Mouse (Mus musculus) MEL (cell line): ENCODE measurements at regions not wholly inside any gene's neighbourhood (a gene's known extent, or its start where the extent isn't known, plus 50 kb on each side); places are given as distances from the start of the nearest gene placed in this dataset.

Experiments
- DNase-seq: peaks from one replicate; pipeline ENCODE4 v3.0.0; 2011; ENCODE audit warnings: low read depth, low spot score
- H3K27ac ChIP-seq: 2 replicates; pipeline ENCODE4 v1.5.1; 2012; ENCODE audit warnings: low read depth, mild to moderate bottlenecking, control low read depth, low read length, moderate library complexity; ENCODE audit not compliant: control insufficient read depth
- H3K27me3 ChIP-seq, 2 experiments: fragments of 150-350 bp in 1 of 2; sonication (generic) in 1 of 2; 2 replicates each; pipeline ENCODE4 v1.6.1; 2012; ENCODE audit warnings: low read length in 2 of 2, mild to moderate bottlenecking in 2 of 2, improper control_type of control experiment in 1 of 2, moderate library complexity in 1 of 2; ENCODE audit not compliant: insufficient read depth in 2 of 2, control insufficient read depth in 1 of 2
- H3K36me3 ChIP-seq, 2 experiments: 2 replicates each; pipeline ENCODE4 v1.6.1; 2012 to 2014; ENCODE audit warnings: low read length in 2 of 2, improper control_type of control experiment in 1 of 2, inconsistent platforms in 1 of 2, mild to moderate bottlenecking in 1 of 2; ENCODE audit not compliant: insufficient read depth in 2 of 2, control insufficient read depth in 1 of 2
- H3K4me1 ChIP-seq, 2 experiments: fragments of 150-350 bp in 1 of 2; sonication (generic) in 1 of 2; 2 replicates each; pipeline ENCODE4 v1.6.1; 2012; ENCODE audit warnings: low read length in 2 of 2, improper control_type of control experiment in 1 of 2, mild to moderate bottlenecking in 1 of 2; ENCODE audit not compliant: insufficient read depth in 2 of 2, control insufficient read depth in 1 of 2
- H3K4me3 ChIP-seq, 2 experiments: fragments of 150-350 bp in 1 of 2; sonication (generic) in 1 of 2; 2 replicates each; pipeline ENCODE4 v1.5.1; 2012; ENCODE audit warnings: low read depth in 2 of 2, low read length in 2 of 2, mild to moderate bottlenecking in 2 of 2, moderate library complexity in 2 of 2, control low read depth in 1 of 2, improper control_type of control experiment in 1 of 2; ENCODE audit not compliant: control insufficient read depth in 1 of 2, insufficient read depth in 1 of 2
- H3K79me2 ChIP-seq: 2 replicates; pipeline ENCODE4 v1.6.1; 2012; ENCODE audit warnings: mild to moderate bottlenecking, low read length, moderate library complexity; ENCODE audit not compliant: control insufficient read depth, poor library complexity, insufficient read depth
- H3K9ac ChIP-seq: 2 replicates; pipeline ENCODE4 v1.6.1; 2012; ENCODE audit warnings: low read depth, mild to moderate bottlenecking, control low read depth, low read length, moderate library complexity; ENCODE audit not compliant: control insufficient read depth, poor library complexity, severe bottlenecking
- H3K9me3 ChIP-seq: fragments of 150-350 bp; sonication (generic); replicated peaks from 2 replicates; pipeline ENCODE4 v1.6.1; 2012; ENCODE audit warnings: mild to moderate bottlenecking, low read length, improper control_type of control experiment, moderate library complexity; ENCODE audit not compliant: insufficient read depth
- CHD1 ChIP-seq: IDR thresholded peaks from 2 replicates; pipeline ENCODE4 v1.6.1; 2012; ENCODE audit warnings: low read depth, mild to moderate bottlenecking, inconsistent platforms, low read length, improper control_type of control experiment
- CHD2 ChIP-seq: IDR thresholded peaks from 2 replicates; pipeline ENCODE4 v1.6.1; 2011; ENCODE audit warnings: low read length, improper control_type of control experiment
- CTCF ChIP-seq, 3 experiments: IDR thresholded peaks in 2 of 3; conservative IDR thresholded peaks in 1 of 3; 2 replicates each; pipeline ENCODE4 v1.5.1; 2011 to 2012; ENCODE audit warnings: low read length in 3 of 3, low read depth in 2 of 3, mild to moderate bottlenecking in 2 of 3, improper control_type of control experiment in 1 of 3, inconsistent platforms in 1 of 3, mixed read lengths in 1 of 3, moderate library complexity in 1 of 3; ENCODE audit not compliant: control insufficient read depth in 1 of 3, insufficient read depth in 1 of 3, poor library complexity in 1 of 3, severe bottlenecking in 1 of 3
- ELF1 ChIP-seq: IDR thresholded peaks from 2 replicates; pipeline ENCODE4 v1.6.1; 2014; ENCODE audit warnings: low read depth, mild to moderate bottlenecking, inconsistent platforms, low read length, improper control_type of control experiment, moderate library complexity
- GATA1 ChIP-seq: IDR thresholded peaks from 2 replicates; pipeline ENCODE4 v1.6.1; 2011; ENCODE audit warnings: low read depth, low read length, improper control_type of control experiment
- HCFC1 ChIP-seq: IDR thresholded peaks from 2 replicates; pipeline ENCODE4 v1.6.1; 2012; ENCODE audit warnings: low read depth, mild to moderate bottlenecking, inconsistent platforms, low read length, improper control_type of control experiment, moderate library complexity
- JUND ChIP-seq: IDR thresholded peaks from 2 replicates; pipeline ENCODE4 v1.6.1; 2011; ENCODE audit warnings: low read depth, mild to moderate bottlenecking, improper control_type of control experiment, low read length
- MAFK ChIP-seq: IDR thresholded peaks from 2 replicates; pipeline ENCODE4 v1.6.1; 2011; ENCODE audit warnings: low read depth, mild to moderate bottlenecking, low read length, improper control_type of control experiment, borderline replicate concordance
- MAX ChIP-seq: IDR thresholded peaks from 2 replicates; pipeline ENCODE4 v1.6.1; 2011; ENCODE audit warnings: low read length, improper control_type of control experiment
- NELFE ChIP-seq: IDR thresholded peaks from 2 replicates; pipeline ENCODE4 v1.6.1; 2011; ENCODE audit warnings: low read depth, low read length, improper control_type of control experiment
- NRF1 ChIP-seq: IDR thresholded peaks from 2 replicates; pipeline ENCODE4 v1.6.1; 2014; ENCODE audit warnings: low read depth, mild to moderate bottlenecking, inconsistent platforms, low read length, improper control_type of control experiment, moderate library complexity; ENCODE audit not compliant: poor library complexity, insufficient read depth, severe bottlenecking
- POLR2A ChIP-seq, 2 experiments: IDR thresholded peaks; 2 replicates each; pipeline ENCODE4 v1.6.1; 2011 to 2012; ENCODE audit warnings: low read length in 2 of 2, mild to moderate bottlenecking in 2 of 2, control low read depth in 1 of 2, improper control_type of control experiment in 1 of 2, low read depth in 1 of 2, moderate library complexity in 1 of 2; ENCODE audit not compliant: control insufficient read depth in 1 of 2, insufficient read depth in 1 of 2, poor library complexity in 1 of 2
- POLR2AphosphoS2 ChIP-seq: IDR thresholded peaks from 2 replicates; pipeline ENCODE4 v1.6.1; 2011; ENCODE audit warnings: low read length, improper control_type of control experiment
- RAD21 ChIP-seq: IDR thresholded peaks from 2 replicates; pipeline ENCODE4 v1.6.1; 2011; ENCODE audit warnings: mild to moderate bottlenecking, low read depth, low read length, improper control_type of control experiment
- SIN3A ChIP-seq: IDR thresholded peaks from 2 replicates; pipeline ENCODE4 v1.6.1; 2012; ENCODE audit warnings: low read length, improper control_type of control experiment, inconsistent platforms
- TBP ChIP-seq: IDR thresholded peaks from 2 replicates; pipeline ENCODE4 v1.8.0; 2011; ENCODE audit warnings: low read depth, low read length, improper control_type of control experiment
- UBTF ChIP-seq: IDR thresholded peaks from 2 replicates; pipeline ENCODE4 v1.6.1; 2012; ENCODE audit warnings: low read depth, mild to moderate bottlenecking, inconsistent platforms, low read length, improper control_type of control experiment, moderate library complexity, borderline replicate concordance; ENCODE audit not compliant: insufficient read depth
- USF2 ChIP-seq, 2 experiments: IDR thresholded peaks; 2 replicates each; pipeline ENCODE4 v1.6.1; 2011 to 2012; ENCODE audit warnings: improper control_type of control experiment in 2 of 2, low read length in 2 of 2, borderline replicate concordance in 1 of 2, inconsistent platforms in 1 of 2, low read depth in 1 of 2, mild to moderate bottlenecking in 1 of 2; ENCODE audit not compliant: insufficient read depth in 1 of 2
- ZC3H11A ChIP-seq: IDR thresholded peaks from 2 replicates; pipeline ENCODE4 v1.6.1; 2012; ENCODE audit warnings: low read depth, mild to moderate bottlenecking, inconsistent platforms, low read length, improper control_type of control experiment
- ZKSCAN1 ChIP-seq: IDR thresholded peaks from 2 replicates; pipeline ENCODE4 v1.6.1; 2012; ENCODE audit warnings: low read depth, mild to moderate bottlenecking, inconsistent platforms, low read length, improper control_type of control experiment, moderate library complexity
- ZMIZ1 ChIP-seq: IDR thresholded peaks from 2 replicates; pipeline ENCODE4 v1.6.1; 2012; ENCODE audit warnings: low read depth, mild to moderate bottlenecking, inconsistent platforms, low read length, improper control_type of control experiment, moderate library complexity

DNA sequence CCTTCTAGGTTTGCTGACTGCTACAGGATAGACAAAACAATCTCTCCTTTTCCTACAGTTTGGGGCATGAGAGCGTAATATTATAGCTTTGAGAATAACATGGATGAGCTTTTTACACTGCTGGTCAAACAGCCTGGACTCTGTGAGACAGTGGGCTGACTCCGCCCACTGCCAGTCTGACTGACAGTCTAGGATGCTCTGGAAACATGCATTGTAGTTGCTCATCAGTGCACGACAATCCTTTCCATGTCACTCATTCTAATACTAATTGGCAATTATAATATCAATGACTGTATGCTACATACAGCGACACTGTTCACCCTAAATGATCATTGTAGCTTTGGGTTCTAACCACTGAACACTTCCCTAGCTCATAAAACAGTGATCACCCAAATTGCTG lies 104.5 kb upstream of the Prkcq start:
- TF ChIP-seq TBP (no peak), NELFE (no peak), CHD1 (no peak), SIN3A (no peak), GATA1 (no peak), MAFK (no peak), POLR2AphosphoS2 (no peak), ELF1 (no peak)
- H3K36me3 ChIP-seq: no peaks in the 10 kb centered on the region
- H3K4me1 ChIP-seq: no peaks in the 10 kb centered on the region
- no peak overlapping the region for H3K4me3 ChIP-seq
- no peak for DNase-seq
- no peak overlapping the region for H3K27ac ChIP-seq
- H3K27me3 ChIP-seq: no peaks in the 10 kb centered on the region
- H3K9me3 ChIP-seq: no peaks in the 10 kb centered on the region
- H3K79me2 ChIP-seq: no peaks in the 10 kb centered on the region
- no peak overlapping the region for H3K9ac ChIP-seq

DNA sequence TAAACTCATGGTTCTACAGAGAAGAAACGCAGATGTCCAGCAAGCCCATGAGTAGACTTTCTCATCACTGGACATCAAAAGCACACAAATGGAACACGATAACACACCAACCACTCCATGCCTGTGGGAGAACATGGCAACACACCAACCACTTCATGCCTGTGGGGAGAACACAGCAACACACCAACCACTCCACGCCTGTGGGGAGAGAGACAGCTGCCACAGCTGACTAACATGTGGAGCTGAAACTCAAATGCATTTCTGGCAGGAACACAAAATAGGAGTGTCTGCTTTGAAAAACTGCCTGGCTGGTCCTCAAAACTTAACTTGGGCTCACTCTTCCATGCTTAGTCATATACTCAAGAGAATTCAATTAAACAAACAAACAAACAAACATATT lies 88.4 kb upstream of the Prkcq start:
- TF ChIP-seq MAFK (no peak), JUND (no peak), TBP (no peak), ZC3H11A (no peak), ZMIZ1 (no peak), CHD2 (no peak), RAD21 (no peak), USF2 (IDR thresholded peaks at IDR 0.05; ENCODE audit: borderline replicate concordance in 1 of 2, insufficient read depth in 1 of 2, low read depth in 1 of 2, low read length in 2 of 2) (no peak), POLR2AphosphoS2 (no peak), GATA1 (no peak), MAX (no peak), CTCF (IDR thresholded peaks at IDR 0.05 in 2 of 3, conservative IDR thresholded peaks at IDR 0.05 in 1 of 3; ENCODE audit: control insufficient read depth in 1 of 3, insufficient read depth in 1 of 3, low read depth in 2 of 3, low read length in 3 of 3, poor library complexity in 1 of 3, severe bottlenecking in 1 of 3) (no peak), NRF1 (no peak), POLR2A (IDR thresholded peaks at IDR 0.05; ENCODE audit: control insufficient read depth in 1 of 2, insufficient read depth in 1 of 2, low read depth in 1 of 2, low read length in 2 of 2, poor library complexity in 1 of 2) (no peak), ZKSCAN1 (no peak), UBTF (no peak), HCFC1 (no peak)
- TF ChIP-seq, all 39 proteins: peak for 0

More for the DNA sequence above, 88.4 kb upstream of the Prkcq start:
- Histone ChIP-seq H3K9ac (no peak overlapping the region), H3K4me1 (no peaks in the 10 kb centered on the region), H3K79me2 (no peaks in the 10 kb centered on the region), H3K36me3 (no peaks in the 10 kb centered on the region), H3K27ac (no peak overlapping the region), H3K9me3 (no peaks in the 10 kb centered on the region), H3K27me3 (peaks cover 0 to 7% of the 10 kb centered on the region in 2 experiments; a peak in 2 of 4 replicates), H3K4me3 (no peak overlapping the region)
- no peak for DNase-seq
